ENCODE assay signal across 8 mouse cellular contexts in genomic region chr12:76710351-76711100, GRCm38 (mm10). TPM values are rescaled to one million over a fixed set of nuclear protein-coding genes. Genes with fewer than 3 reads are reported as not detected.
A peak's percentile ranks its signal among the peaks of the same experiment; 100 is the strongest.
DNase-seq lines count a peak whose midpoint lies in the region; ATAC-seq and TF ChIP-seq lines count a peak whose summit lies in the region.

Gene Sptb (minus strand): TSS chr12:76710547.

- no peak for TF ChIP-seq CTCF in G1E (IDR thresholded peaks at IDR 0.05; ENCODE audit: low read depth, low read length)
- TF ChIP-seq CTCF in liver, embryonic 14.5 days (IDR thresholded peaks at IDR 0.05; ENCODE audit: low read depth): no peak; the same call in 1 of the 2 replicates

- no peaks in the 10 kb centered on the region for H3K9me3 ChIP-seq in G1E (replicated peaks)
- no peaks in the 10 kb centered on the region for H3K9me3 ChIP-seq in forebrain, embryonic 11.5 days (ENCODE audit: control insufficient read depth, low read length)
- no peaks in the 10 kb centered on the region for H3K9me3 ChIP-seq in heart, embryonic 15.5 days (replicated peaks)
- H3K9me3 ChIP-seq in liver, embryonic 14.5 days (ENCODE audit: control insufficient read depth, low read length): no peaks in the 10 kb centered on the region
- no peaks in the 10 kb centered on the region for H3K9me3 ChIP-seq in stomach, embryonic 15.5 days

- peaks cover 74% of the 10 kb centered on the region for H3K4me1 ChIP-seq in G1E (ENCODE audit: insufficient read depth, low read depth, low read length)
- peaks cover 7% of the 10 kb centered on the region for H3K4me1 ChIP-seq in forebrain, embryonic 11.5 days (replicated peaks; ENCODE audit: control insufficient read depth, insufficient read depth, low read length)
- peaks cover 28% of the 10 kb centered on the region for H3K4me1 ChIP-seq in heart, embryonic 15.5 days (replicated peaks)
- peaks cover 30% of the 10 kb centered on the region in 2 experiments for H3K4me1 ChIP-seq in liver, embryonic 14.5 days (replicated peaks; ENCODE audit: control insufficient read depth in 2 of 2, insufficient read depth in 2 of 2, low read length in 1 of 2)
- peaks cover 9% of the 10 kb centered on the region for H3K4me1 ChIP-seq in stomach, embryonic 15.5 days

- peak within 1 kb of the TSS; percentile 100 for H3K4me2 ChIP-seq in forebrain, embryonic 11.5 days (ENCODE audit: low read depth, low read length, severe bottlenecking)
- H3K4me2 ChIP-seq in heart, embryonic 15.5 days: peak within 1 kb of the TSS; percentile 97
- H3K4me2 ChIP-seq in liver, embryonic 14.5 days (ENCODE audit: low read depth): peak within 1 kb of the TSS; percentile 96
- peak within 1 kb of the TSS; percentile 100 for H3K4me2 ChIP-seq in stomach, embryonic 15.5 days

- no peak within 1 kb of the TSS for H3K27ac ChIP-seq in forebrain, embryonic 11.5 days (ENCODE audit: low read depth, low read length)
- peak within 1 kb of the TSS; percentile 96 for H3K27ac ChIP-seq in heart, embryonic 15.5 days
- peak within 1 kb of the TSS; percentile 90 for H3K27ac ChIP-seq in liver, embryonic 14.5 days
- no peak within 1 kb of the TSS for H3K27ac ChIP-seq in stomach, embryonic 15.5 days

- TF ChIP-seq EP300 in liver, embryonic 14.5 days (IDR thresholded peaks at IDR 0.05; ENCODE audit: low read depth): no peak

- under 1% methylated on average over 40 of the region's 40 CpGs for WGBS in forebrain, embryonic 11.5 days
- under 1% methylated on average over 40 of the region's 40 CpGs for WGBS in heart, embryonic 15.5 days
- WGBS in liver, embryonic 14.5 days (ENCODE audit: insufficient replicate concordance): under 1% methylated on average over 40 of the region's 40 CpGs
- under 1% methylated on average over 40 of the region's 40 CpGs for WGBS in stomach, embryonic 15.5 days

- DNase-seq in G1E (ENCODE audit: low spot score): peak; percentile 82
- DNase-seq in c-Kit-positive CD71-positive TER-119-positive erythroid progenitor cells, embryonic 14.5 days (ENCODE audit: low spot score): peak; percentile 41
- DNase-seq in forebrain, embryonic 11.5 days (ENCODE audit: low spot score): peak; percentile 77
- peak; percentile 57 for DNase-seq in kidney, postnatal 10 days
- DNase-seq in liver, embryonic 14.5 days (ENCODE audit: low read depth in 3 of 3, low spot score in 3 of 3): peak in 2 of 3 experiments; percentile 31 to 46
- DNase-seq in natural killer cell, adult 2 months (ENCODE audit: low spot score in 2 of 2): peak; percentile 6 to 13

- peak within 1 kb of the TSS; percentile 69 for H3K9ac ChIP-seq in forebrain, embryonic 11.5 days (ENCODE audit: low read length)
- peak within 1 kb of the TSS; percentile 79 for H3K9ac ChIP-seq in heart, embryonic 15.5 days
- H3K9ac ChIP-seq in liver, embryonic 14.5 days (replicated peaks): peak within 1 kb of the TSS; percentile 98
- peak within 1 kb of the TSS; percentile 41 for H3K9ac ChIP-seq in stomach, embryonic 15.5 days

- peak within 1 kb of the TSS; percentile 80 for H3K4me3 ChIP-seq in G1E (ENCODE audit: low read depth, low read length)
- peak within 1 kb of the TSS; percentile 68 for H3K4me3 ChIP-seq in forebrain, embryonic 11.5 days (ENCODE audit: low read depth, low read length)
- peak within 1 kb of the TSS; percentile 83 for H3K4me3 ChIP-seq in heart, embryonic 15.5 days
- H3K4me3 ChIP-seq in liver, embryonic 14.5 days (ENCODE audit: insufficient read depth in 1 of 2, low read depth in 2 of 2, low read length in 2 of 2): peak within 1 kb of the TSS; percentile 78 to 79
- peak within 1 kb of the TSS; percentile 63 for H3K4me3 ChIP-seq in stomach, embryonic 15.5 days (replicated peaks)

- no peak for ATAC-seq in G1E (ENCODE audit: extremely low read depth, insufficient number of reproducible peaks, low FRiP score, poor library complexity, severe bottlenecking)
- peak; percentile 71 for ATAC-seq in forebrain, embryonic 11.5 days (replicated peaks; ENCODE audit: low FRiP score)
- peak; percentile 72 for ATAC-seq in heart, embryonic 15.5 days (replicated peaks; ENCODE audit: insufficient number of reproducible peaks, insufficient read depth, low FRiP score, low read depth)
- peak; percentile 60 for ATAC-seq in liver, embryonic 14.5 days (ENCODE audit: insufficient read depth)
- peak; percentile 56; the same call in 1 of the 2 replicates for ATAC-seq in stomach, embryonic 15.5 days (ENCODE audit: insufficient read depth, low FRiP score, low read depth)

- H3K27me3 ChIP-seq in G1E (ENCODE audit: insufficient read depth, low read length): no peaks in the 10 kb centered on the region
- H3K27me3 ChIP-seq in forebrain, embryonic 11.5 days (ENCODE audit: control insufficient read depth, insufficient read depth, low read length): peaks cover 37% of the 10 kb centered on the region
- peaks cover 33% of the 10 kb centered on the region for H3K27me3 ChIP-seq in heart, embryonic 15.5 days
- H3K27me3 ChIP-seq in liver, embryonic 14.5 days (ENCODE audit: control insufficient read depth, insufficient read depth, low read length): peaks cover 4% of the 10 kb centered on the region; the same call in 1 of the 2 replicates
- H3K27me3 ChIP-seq in stomach, embryonic 15.5 days (replicated peaks): peaks cover 49% of the 10 kb centered on the region

- peaks cover 18% of the 10 kb centered on the region for H3K36me3 ChIP-seq in G1E (replicated peaks)
- H3K36me3 ChIP-seq in forebrain, embryonic 11.5 days (ENCODE audit: control insufficient read depth, insufficient read depth, low read length): no peaks in the 10 kb centered on the region
- no peaks in the 10 kb centered on the region for H3K36me3 ChIP-seq in heart, embryonic 15.5 days
- peaks cover 26% of the 10 kb centered on the region for H3K36me3 ChIP-seq in liver, embryonic 14.5 days (replicated peaks; ENCODE audit: control insufficient read depth, insufficient read depth, low read depth)
- no peaks in the 10 kb centered on the region for H3K36me3 ChIP-seq in stomach, embryonic 15.5 days

RNA-seq across cellular contexts. Expression of gene Sptb, which starts in this region (rescaled TPM):
- 151 and 231 TPM in 2 replicates for total RNA-seq in G1E (2014; fragmentation: Nextera tagmentation)
- total RNA-seq in G1E (2017): 64.1 and 78.7 TPM in 2 replicates
- 158 and 169 TPM in 2 replicates for polyA plus RNA-seq in G1E (2012)
- 4.8 and 5.9 TPM in 2 replicates for polyA plus RNA-seq in forebrain, embryonic 11.5 days (2014; fragmentation: Nextera tagmentation; extraction: Ambion mirVana)
- 5.7 and 6.6 TPM in 2 replicates for polyA plus RNA-seq in heart, embryonic 15.5 days (2015; fragmentation: Nextera tagmentation; extraction: Ambion mirVana)
- 35.4 and 39.7 TPM in 2 replicates for polyA plus RNA-seq in liver, embryonic 14.5 days (2012; rRNA removed)
- polyA plus RNA-seq in liver, embryonic 14.5 days (2014; fragmentation: Nextera tagmentation; extraction: Ambion mirVana): 59.4 and 70.4 TPM in 2 replicates
- 2.8 and 5.0 TPM in 2 replicates for polyA plus RNA-seq in stomach, embryonic 15.5 days (2015; fragmentation: Nextera tagmentation; extraction: Ambion mirVana)

Comparison
In these comparisons a context has a peak if more than half of its experiments do, and no peak if none do; other contexts are left out.
1. DNase-seq: peak in every context shown above with its lines; median percentile 82 in G1E; 77 in forebrain, embryonic 11.5 days; 57 in kidney, postnatal 10 days; 41 in c-Kit-positive CD71-positive TER-119-positive erythroid progenitor cells, embryonic 14.5 days; 38 in liver, embryonic 14.5 days; 10 in natural killer cell, adult 2 months.
2. H3K27ac ChIP-seq: peak in heart, embryonic 15.5 days (single experiment) and liver, embryonic 14.5 days (single experiment); none in forebrain, embryonic 11.5 days (single experiment) and stomach, embryonic 15.5 days (single experiment).
3. H3K9ac ChIP-seq: peak in every context shown above with its lines; median percentile 98 in liver, embryonic 14.5 days; 79 in heart, embryonic 15.5 days; 69 in forebrain, embryonic 11.5 days; 41 in stomach, embryonic 15.5 days.
4. Peak in every context shown above with its lines, with median percentiles within 50 percentile points of each other: H3K4me3 ChIP-seq and H3K4me2 ChIP-seq.